Mouse (Mus musculus): ENCODE measurements at regions not wholly inside any gene's neighbourhood (a gene's known extent, or its start where the extent isn't known, plus 50 kb on each side); places are given as distances from the start of the nearest gene placed in this dataset.

- peak; percentile 82 for ATAC-seq (ENCODE audit: low FRiP score)
- H3K4me2 ChIP-seq = no peak overlapping the region
- peak overlapping the region; percentile 62 for H3K27ac ChIP-seq
- 33% methylated on average over 7 of the region's 7 CpGs for WGBS
- no peaks in the 10 kb centered on the region for H3K36me3 ChIP-seq
- H3K4me1 ChIP-seq (replicated peaks) = peaks cover 12% of the 10 kb centered on the region
- no peaks in the 10 kb centered on the region for H3K9me3 ChIP-seq
- no peak overlapping the region for H3K9ac ChIP-seq
- H3K4me3 ChIP-seq = no peak overlapping the region
- H3K27me3 ChIP-seq = no peaks in the 10 kb centered on the region
Measured at GRCm38 (mm10) chr13:25361850-25362626, 91.7 kb upstream of the Nrsn1 start.

DNA sequence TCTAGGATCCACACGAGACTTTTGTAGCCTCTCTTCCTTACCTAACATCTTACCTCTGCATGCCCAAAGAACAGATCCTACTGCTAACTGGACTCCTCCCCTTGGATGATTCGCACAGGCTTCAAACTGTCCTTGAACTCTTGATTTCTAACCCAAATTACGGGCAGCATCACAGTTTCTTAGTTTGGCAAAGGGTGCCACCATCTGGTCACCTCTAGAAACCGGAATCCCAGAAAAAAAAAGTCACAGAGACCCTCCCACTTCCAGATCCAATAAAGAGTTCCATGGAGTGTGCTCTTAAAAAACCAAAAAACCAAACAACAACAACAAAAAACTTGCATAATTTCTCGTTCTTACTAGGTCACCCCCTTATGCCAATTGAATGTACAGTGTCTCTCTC is 77.3 kb upstream of the Nrsn1 start:
- H3K27me3 ChIP-seq = no peaks in the 10 kb centered on the region
- no peak overlapping the region for H3K9ac ChIP-seq
- no peak overlapping the region for H3K4me2 ChIP-seq
- H3K27ac ChIP-seq = no peak overlapping the region
- no peaks in the 10 kb centered on the region for H3K36me3 ChIP-seq
- 50% methylated on average over 5 of the region's 5 CpGs for WGBS
- no peaks in the 10 kb centered on the region for H3K4me1 ChIP-seq (replicated peaks)
- H3K9me3 ChIP-seq = no peaks in the 10 kb centered on the region
- no peak overlapping the region for H3K4me3 ChIP-seq
- ATAC-seq (ENCODE audit: low FRiP score) = no peak

DNA sequence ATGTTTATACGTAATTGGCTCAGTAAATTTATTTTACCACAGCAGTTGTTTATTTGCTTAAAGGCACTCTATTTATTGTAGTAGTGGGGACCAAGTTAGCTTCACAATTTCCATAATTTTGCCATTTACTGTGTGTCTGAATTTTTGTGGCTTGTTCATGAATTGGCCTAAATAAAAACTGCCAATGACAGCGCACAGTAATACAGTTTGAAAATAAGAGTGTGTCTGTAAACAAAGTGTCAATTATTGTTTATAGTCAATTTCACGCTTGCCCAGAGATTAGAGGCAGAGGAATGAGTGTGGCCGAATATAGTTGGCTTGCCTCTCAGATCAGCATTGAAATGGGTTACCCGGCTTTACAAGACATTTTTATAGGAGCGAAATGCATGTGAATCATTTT is 73.0 kb upstream of the Nrsn1 start:
- no peaks in the 10 kb centered on the region for H3K36me3 ChIP-seq
- H3K27me3 ChIP-seq = no peaks in the 10 kb centered on the region
- no peak overlapping the region for H3K4me3 ChIP-seq
- no peaks in the 10 kb centered on the region for H3K9me3 ChIP-seq
- H3K9ac ChIP-seq = no peak overlapping the region
- WGBS = 75% methylated on average over 6 of the region's 6 CpGs
- H3K4me2 ChIP-seq = no peak overlapping the region
- H3K4me1 ChIP-seq (replicated peaks) = no peaks in the 10 kb centered on the region
- ATAC-seq (ENCODE audit: low FRiP score) = no peak
- no peak overlapping the region for H3K27ac ChIP-seq

GRCm38 (mm10) chr13:25341826-25342225 is 71.5 kb upstream of the Nrsn1 start:
- no peak for ATAC-seq (ENCODE audit: low FRiP score)
- H3K4me1 ChIP-seq (replicated peaks) = no peaks in the 10 kb centered on the region
- no peaks in the 10 kb centered on the region for H3K27me3 ChIP-seq
- 94% methylated on average over 1 of the region's 1 CpGs for WGBS
- H3K4me2 ChIP-seq = no peak overlapping the region
- H3K27ac ChIP-seq = no peak overlapping the region
- no peak overlapping the region for H3K4me3 ChIP-seq
- H3K9me3 ChIP-seq = no peaks in the 10 kb centered on the region
- no peaks in the 10 kb centered on the region for H3K36me3 ChIP-seq
- no peak overlapping the region for H3K9ac ChIP-seq

DNA sequence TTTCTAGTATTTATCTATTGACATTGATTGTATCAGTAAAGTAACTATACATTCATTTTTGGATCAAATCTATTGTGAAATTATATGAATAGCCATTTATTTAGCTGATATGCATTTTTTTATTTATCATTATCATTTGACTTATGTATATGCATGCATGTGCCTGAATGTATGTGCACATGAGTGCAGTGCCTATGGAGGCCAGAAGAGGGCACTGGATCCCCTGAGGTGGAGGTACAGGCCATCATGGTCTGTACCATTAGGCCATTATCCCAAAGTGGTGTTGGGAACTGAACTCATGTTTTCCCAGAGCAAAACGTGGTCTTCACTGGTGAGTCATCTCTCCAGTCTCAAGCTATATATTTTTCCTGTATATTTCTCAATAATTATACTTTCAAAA is 63.5 kb upstream of the Nrsn1 start:
- Histone ChIP-seq H3K27ac (no peak overlapping the region), H3K4me3 (no peak overlapping the region), H3K27me3 (no peaks in the 10 kb centered on the region), H3K4me2 (no peak overlapping the region), H3K9ac (no peak overlapping the region), H3K9me3 (no peaks in the 10 kb centered on the region), H3K36me3 (no peaks in the 10 kb centered on the region), H3K4me1 (replicated peaks) (no peaks in the 10 kb centered on the region)
- 85% methylated on average over 1 of the region's 1 CpGs for WGBS
- ATAC-seq (ENCODE audit: low FRiP score) = no peak
